Mouse (Mus musculus): ENCODE results near the gene Gabbr2.

DNA sequence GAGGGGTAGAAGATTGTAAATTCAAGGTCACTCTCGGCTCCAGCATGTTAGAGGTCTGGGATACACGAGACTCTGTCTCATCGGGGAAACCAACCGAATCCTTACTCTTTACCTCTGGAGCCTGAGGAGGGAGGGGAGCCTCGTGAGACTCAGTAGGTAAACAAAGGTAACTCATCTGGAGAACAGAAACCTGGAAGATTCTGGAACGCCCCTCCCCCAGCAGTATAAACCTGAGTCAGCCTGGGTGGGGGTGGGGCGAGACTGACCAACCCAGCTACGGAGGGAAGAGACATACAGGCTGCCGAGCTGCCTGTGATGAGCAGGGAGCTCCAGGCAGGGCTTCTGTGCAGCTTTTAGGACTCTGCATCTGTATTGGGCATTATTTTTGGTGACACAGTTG lies 362.8 kb downstream of the Gabbr2 start:
- no peak for TF ChIP-seq GATA1 (IDR thresholded peaks at IDR 0.05; ENCODE audit: borderline replicate concordance, low read length)
- TF ChIP-seq FLI1 (IDR thresholded peaks at IDR 0.05; ENCODE audit: low read length): no peak

All from megakaryocyte, embryonic 14.5 days (primary cell).